Mouse (Mus musculus) hindbrain, embryonic 10.5 days (tissue): ENCODE measurements around the gene Akr1b7. TPM values are rescaled to one million over a fixed set of nuclear protein-coding genes. Genes with fewer than 3 reads are reported as not detected.
"Not testable (repeated sequence)": the region's sequence is repeated elsewhere in the genome, so short reads cannot be mapped to it uniquely, and the experiment has no call there.

Source experiments
- DNase-seq: peaks from one replicate; pipeline ENCODE4 v3.0.0-alpha.2; 2017; ENCODE audit warnings: low spot score
- H3K27ac ChIP-seq: fragments of 300-500 bp; sonication (generic); 2 replicates; pipeline ENCODE4 v1.5.1; 2016; ENCODE audit warnings: mild to moderate bottlenecking, moderate library complexity
- H3K27me3 ChIP-seq: fragments of 300-500 bp; sonication (generic); 2 replicates; pipeline ENCODE4 v1.6.1; 2016; ENCODE audit warnings: mild to moderate bottlenecking; ENCODE audit not compliant: poor library complexity, insufficient read depth, severe bottlenecking
- H3K36me3 ChIP-seq: fragments of 300-500 bp; sonication (generic); 2 replicates; pipeline ENCODE4 v1.6.1; 2016; ENCODE audit warnings: mild to moderate bottlenecking, moderate library complexity
- H3K4me1 ChIP-seq: fragments of 300-500 bp; sonication (generic); replicated peaks from 2 replicates; pipeline ENCODE4 v1.6.1; 2016; ENCODE audit warnings: mild to moderate bottlenecking
- H3K4me3 ChIP-seq: fragments of 300-500 bp; sonication (generic); 2 replicates; pipeline ENCODE4 v1.5.1; 2016; ENCODE audit warnings: mild to moderate bottlenecking, moderate library complexity
- H3K9me3 ChIP-seq: fragments of 300-500 bp; sonication (generic); 2 replicates; pipeline ENCODE4 v1.6.1; 2016; ENCODE audit warnings: mild to moderate bottlenecking, moderate library complexity
- WGBS: fragments of 180-500 bp; shearing (Covaris S2); methylation state at CpG from one replicate; pipeline ENCODE4 v1.1.7; 2016; 5-methylcytosine and 5-hydroxymethylcytosine counted together
- polyA plus RNA-seq: library from polyadenylated mRNA; unstranded; fragments of >200 nt; fragmentation: Nextera tagmentation; extraction: Ambion mirVana; gene quantifications from 2 replicates; pipeline ENCODE4 v1.2.1, GENCODE M21; 2016

The Akr1b7 gene
- not detected in 2 replicates for polyA plus RNA-seq

DNA sequence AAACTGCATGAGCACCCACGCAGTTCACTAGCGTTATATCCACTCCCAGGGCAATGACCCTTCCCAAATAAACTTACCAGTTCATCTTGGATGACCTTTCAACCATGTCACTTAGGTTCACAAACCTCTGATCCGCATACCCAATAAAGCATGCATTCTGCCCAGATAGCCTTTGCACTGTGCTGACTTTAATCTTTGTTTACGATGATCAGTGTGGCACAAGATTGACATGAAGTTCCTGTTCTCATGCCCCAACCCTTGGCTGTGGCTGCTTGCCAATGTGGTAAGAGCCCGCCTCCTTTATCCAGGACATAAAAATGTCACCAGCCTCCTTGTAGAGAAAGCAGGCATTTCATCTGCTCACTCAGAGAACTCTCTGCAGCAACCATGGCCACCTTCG lies at the start of gene Akr1b7:
Gene Akr1b7 (plus strand): TSS at position 312 of the 400 bp plus-strand sequence.
- Histone ChIP-seq H3K27ac (no peak within 1 kb of the TSS), H3K4me3 (no peak within 1 kb of the TSS), H3K27me3 (no peaks in the 10 kb centered on the region), H3K4me1 (no peaks in the 10 kb centered on the region), H3K36me3 (no peaks in the 10 kb centered on the region), H3K9me3 (no peaks in the 10 kb centered on the region)
- WGBS: 87% methylated on average over 6 of the region's 6 CpGs
- no peak for DNase-seq

DNA sequence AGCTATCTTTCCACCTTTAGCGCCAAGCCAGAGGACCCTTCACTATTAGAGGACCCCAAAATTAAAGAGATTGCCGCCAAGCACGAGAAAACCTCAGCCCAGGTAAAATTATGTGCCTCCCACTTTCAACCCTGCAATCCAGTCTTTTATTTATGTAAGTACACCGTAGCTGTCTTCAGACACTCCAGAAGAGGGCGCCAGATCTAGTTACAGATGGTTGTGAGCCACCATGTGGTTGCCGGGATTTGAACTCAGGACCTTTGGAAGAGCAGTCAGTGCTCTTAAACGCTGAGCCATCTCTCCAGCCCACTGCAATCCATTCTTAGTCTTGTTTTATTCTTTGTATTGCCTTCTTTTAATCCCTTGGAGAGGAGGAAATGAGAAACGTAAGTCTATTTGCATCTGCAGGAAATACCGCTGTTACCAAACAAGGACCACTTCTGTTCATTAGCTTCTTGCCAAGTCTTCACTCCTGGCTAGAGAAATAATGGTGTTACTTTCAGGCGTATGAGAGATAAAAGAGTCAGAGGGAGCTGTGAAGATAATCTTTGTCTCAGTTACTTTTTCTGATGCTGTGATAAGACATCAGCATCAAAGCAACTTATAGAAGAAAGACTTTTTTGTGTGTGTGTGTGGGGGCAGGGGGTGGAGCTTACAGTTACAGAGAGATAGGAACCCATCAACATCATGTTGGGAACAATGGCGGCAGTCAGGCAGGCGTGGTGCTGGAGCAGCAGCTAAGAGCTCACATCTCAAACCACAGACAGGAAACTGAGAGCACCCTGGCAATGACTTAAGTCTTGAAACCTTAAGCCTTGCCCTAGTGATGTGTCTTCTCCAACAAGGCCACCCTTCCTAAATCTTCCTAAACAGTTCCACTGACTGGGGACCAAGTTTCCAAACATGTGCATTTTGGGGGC lies 47.7 kb upstream of the Akr1b7 start:
- Histone ChIP-seq H3K4me3 (no peak overlapping the region), H3K4me1 (peaks cover 10% of the 10 kb centered on the region), H3K9me3 (no peaks in the 10 kb centered on the region), H3K36me3 (peaks cover 13% of the 10 kb centered on the region), H3K27ac (no peak overlapping the region), H3K27me3 (no peaks in the 10 kb centered on the region)
- WGBS: 89% methylated on average over 12 of the region's 12 CpGs
- no peak for DNase-seq

DNA sequence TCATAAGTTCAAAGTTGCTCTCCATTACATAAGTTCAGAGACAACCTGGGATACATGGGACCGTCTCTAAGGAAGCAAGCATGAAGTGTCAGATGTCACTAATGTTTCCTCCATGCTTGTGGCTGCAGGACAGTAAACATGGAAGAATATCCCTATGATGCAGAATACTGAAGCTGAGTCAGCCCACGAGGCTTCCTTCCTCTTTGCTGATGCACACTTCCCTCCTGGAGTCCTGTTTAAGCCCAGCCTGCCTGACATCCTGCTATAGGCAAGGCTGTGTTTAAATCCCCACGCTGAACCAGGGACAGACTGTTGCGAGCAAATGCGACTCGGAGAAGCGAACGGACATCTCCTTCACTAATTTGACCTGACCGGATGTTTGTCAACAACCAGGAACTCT lies 44.1 kb upstream of the Akr1b7 start:
- Histone ChIP-seq H3K4me1 (peaks cover 10% of the 10 kb centered on the region), H3K27ac (no peak overlapping the region), H3K36me3 (peaks cover 13% of the 10 kb centered on the region), H3K9me3 (no peaks in the 10 kb centered on the region), H3K4me3 (no peak overlapping the region), H3K27me3 (no peaks in the 10 kb centered on the region)
- DNase-seq: no peak
- 82% methylated on average over 9 of the region's 9 CpGs for WGBS

DNA sequence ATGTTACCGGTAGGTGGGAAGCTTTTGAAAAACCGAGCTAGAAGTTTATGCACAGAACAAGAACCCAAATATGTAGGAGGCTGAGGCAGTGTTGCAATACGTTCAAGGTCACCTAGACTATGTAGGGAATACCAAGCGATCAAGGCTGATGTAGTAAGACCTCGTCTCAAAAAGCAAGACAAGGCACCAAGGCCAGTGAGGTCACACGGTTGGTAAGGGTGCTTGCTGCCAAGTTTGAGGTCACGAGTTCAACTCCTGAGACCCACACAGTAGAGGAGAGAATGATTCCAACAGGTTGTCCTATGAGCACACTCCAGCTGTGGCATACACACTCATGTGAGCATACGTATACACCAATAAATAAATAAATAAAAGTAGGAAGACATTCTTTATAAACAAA lies 42.1 kb upstream of the Akr1b7 start:
- WGBS: 81% methylated on average over 8 of the region's 8 CpGs
- Histone ChIP-seq H3K36me3 (no peaks in the 10 kb centered on the region; the same call in 1 of the 2 replicates), H3K27ac (no peak overlapping the region), H3K9me3 (no peaks in the 10 kb centered on the region), H3K4me3 (no peak overlapping the region), H3K27me3 (no peaks in the 10 kb centered on the region), H3K4me1 (peaks cover 10% of the 10 kb centered on the region)
- no peak for DNase-seq

DNA sequence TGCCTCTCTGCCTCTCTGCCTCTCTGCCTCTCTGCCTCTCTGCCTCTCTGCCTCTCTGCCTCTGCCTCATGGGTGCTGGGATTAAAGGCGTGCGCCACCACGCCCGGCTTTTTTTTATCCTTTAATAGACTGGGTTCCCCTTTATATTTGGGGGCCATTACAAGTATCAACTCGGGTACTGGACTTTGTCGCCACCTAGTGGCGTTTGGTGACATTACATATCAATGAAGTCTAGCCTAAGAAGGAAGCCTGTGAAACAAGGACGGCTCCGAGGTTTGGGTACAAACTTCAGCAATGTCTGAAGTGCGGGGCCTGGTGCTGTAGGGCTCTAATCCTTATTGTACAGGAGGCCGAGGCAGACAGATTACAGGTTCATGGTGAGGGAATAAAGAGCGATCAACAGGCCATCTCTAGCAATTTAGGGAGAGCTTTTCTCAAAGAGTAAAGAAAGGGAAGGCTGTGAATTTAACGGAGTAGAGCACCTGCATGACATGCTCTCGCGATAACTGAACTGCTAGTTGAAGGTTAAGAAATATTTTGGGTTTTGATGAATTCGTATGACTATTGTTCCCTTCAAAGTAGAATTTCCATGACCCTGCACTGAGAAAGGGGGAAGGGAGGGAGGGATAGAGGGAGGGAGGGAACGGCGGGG lies 40.3 kb upstream of the Akr1b7 start:
- Histone ChIP-seq H3K4me3 (0 out of 2 replicates have a peak overlapping the region, but pooled peaks have one; percentile 18), H3K36me3 (no peaks in the 10 kb centered on the region), H3K4me1 (peaks cover 10% of the 10 kb centered on the region), H3K27ac (peak overlapping the region; percentile 62; the same call in 1 of the 2 replicates), H3K9me3 (no peaks in the 10 kb centered on the region), H3K27me3 (no peaks in the 10 kb centered on the region)
- peak; percentile 69 for DNase-seq
- 27% methylated on average over 18 of the region's 18 CpGs for WGBS

DNA sequence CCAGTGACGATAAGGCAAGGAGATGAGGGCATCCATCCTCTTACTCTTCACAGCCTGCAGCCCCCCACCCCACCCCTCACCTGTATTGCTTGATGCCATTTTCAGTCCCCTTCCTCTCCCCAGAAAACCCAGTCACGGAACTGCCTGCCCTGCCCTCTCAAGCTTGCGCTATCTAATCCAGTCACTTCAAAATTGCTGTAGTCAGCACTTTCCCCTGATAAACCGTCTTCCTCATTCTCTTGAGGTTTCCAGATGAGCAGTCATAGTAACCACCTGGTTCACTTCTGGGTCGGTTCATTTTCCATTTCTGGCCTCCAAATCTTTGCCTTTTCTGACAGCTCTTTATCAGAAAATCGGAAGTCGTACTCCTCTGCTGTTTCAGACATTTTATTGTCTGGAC lies 38.3 kb upstream of the Akr1b7 start:
- Histone ChIP-seq H3K4me3 (no peak overlapping the region), H3K4me1 (peaks cover 6% of the 10 kb centered on the region), H3K36me3 (no peaks in the 10 kb centered on the region), H3K27ac (no peak overlapping the region), H3K9me3 (no peaks in the 10 kb centered on the region), H3K27me3 (no peaks in the 10 kb centered on the region)
- 83% methylated on average over 7 of the region's 7 CpGs for WGBS
- no peak for DNase-seq

DNA sequence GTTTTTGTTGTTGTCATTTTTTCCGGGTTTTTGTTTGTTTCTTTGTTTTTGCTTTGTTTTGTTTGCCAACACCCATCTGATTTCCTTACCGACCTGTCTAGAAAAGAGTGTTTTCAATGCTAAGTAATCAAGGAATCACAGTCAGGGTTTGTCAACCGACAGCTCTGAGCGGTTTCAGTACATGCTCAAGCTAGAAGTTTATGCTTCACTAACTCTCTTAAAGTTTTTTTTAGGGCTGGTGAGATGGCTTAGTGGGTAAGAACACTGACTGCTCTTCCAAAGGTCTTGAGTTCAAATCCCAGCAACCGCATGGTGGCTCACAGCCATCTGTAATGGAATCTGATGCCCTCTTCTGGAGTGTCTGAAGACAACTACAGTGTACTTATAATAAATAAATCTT lies 36.2 kb upstream of the Akr1b7 start:
- H3K36me3 ChIP-seq, H3K9me3 ChIP-seq, H3K4me3 ChIP-seq, H3K27me3 ChIP-seq, DNase-seq, H3K4me1 ChIP-seq, H3K27ac ChIP-seq: not testable (repeated sequence)
- WGBS: 78% methylated on average over 5 of the region's 5 CpGs

DNA sequence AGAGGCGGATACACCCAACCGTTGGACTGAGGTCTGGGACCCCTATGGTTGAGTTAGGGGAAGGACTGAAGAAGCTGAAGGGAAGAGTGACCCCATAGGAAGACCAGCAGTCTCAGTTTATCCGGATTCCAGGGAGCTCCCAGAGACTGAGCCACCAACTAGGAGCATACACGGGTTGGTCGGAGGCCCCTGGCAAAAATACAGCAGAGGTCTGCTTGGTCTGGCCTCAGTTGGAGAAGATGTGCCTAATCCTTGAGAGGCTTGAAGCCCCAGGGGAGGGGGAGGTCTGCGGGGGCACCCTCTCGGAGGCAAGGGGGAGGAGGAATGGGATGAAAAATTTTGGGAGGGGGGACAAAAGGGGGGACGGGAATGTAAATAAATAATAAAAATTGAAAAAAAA lies 28.7 kb upstream of the Akr1b7 start:
- Histone ChIP-seq H3K36me3 (peaks cover 2% of the 10 kb centered on the region; the same call in 1 of the 2 replicates), H3K4me3 (no peak overlapping the region), H3K27me3 (no peaks in the 10 kb centered on the region), H3K9me3 (no peaks in the 10 kb centered on the region), H3K27ac (no peak overlapping the region), H3K4me1 (peaks cover 24% of the 10 kb centered on the region; the same call in 1 of the 2 replicates)
- WGBS: 47% methylated on average over 8 of the region's 8 CpGs
- DNase-seq: no peak

DNA sequence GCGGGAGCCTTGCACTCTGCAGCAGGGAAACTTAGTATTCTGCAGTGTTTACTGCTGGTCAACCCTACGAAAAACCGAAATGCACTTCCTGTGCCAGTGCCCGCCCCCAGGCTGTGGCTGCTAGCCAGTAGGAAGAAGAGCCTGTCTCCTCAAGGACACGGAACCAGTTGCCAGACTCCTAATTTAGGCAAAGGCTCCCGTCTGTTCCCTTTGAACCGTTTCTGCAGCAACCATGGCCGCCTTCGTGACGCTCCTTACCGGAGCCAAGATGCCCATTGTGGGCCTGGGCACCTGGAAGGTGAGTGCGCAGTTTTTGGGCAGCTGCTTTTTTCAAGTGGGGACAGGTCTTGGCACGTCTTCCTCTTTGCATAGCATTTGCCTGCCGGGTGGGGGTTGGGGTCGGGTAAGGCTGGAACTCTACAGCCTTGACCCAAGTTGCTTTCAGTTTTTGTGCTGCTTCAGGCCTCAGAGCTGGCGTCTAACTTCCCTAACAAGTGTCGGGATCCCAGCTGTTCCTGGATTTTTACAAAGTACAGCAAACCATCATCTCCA lies 27.9 kb upstream of the Akr1b7 start, which contains the start of gene Akr1b10:
Gene Akr1b10 (plus strand): TSS at position 109 of the 552 bp plus-strand sequence.
- Histone ChIP-seq H3K4me1 (peaks cover 24% of the 10 kb centered on the region; the same call in 1 of the 2 replicates), H3K4me3 (peak within 1 kb of the TSS; percentile 65), H3K36me3 (peaks cover 10% of the 10 kb centered on the region; the same call in 1 of the 2 replicates), H3K9me3 (no peaks in the 10 kb centered on the region), H3K27me3 (no peaks in the 10 kb centered on the region), H3K27ac (peak within 1 kb of the TSS; percentile 83)
- peak; percentile 68 for DNase-seq
- 1% methylated on average over 17 of the region's 17 CpGs for WGBS

DNA sequence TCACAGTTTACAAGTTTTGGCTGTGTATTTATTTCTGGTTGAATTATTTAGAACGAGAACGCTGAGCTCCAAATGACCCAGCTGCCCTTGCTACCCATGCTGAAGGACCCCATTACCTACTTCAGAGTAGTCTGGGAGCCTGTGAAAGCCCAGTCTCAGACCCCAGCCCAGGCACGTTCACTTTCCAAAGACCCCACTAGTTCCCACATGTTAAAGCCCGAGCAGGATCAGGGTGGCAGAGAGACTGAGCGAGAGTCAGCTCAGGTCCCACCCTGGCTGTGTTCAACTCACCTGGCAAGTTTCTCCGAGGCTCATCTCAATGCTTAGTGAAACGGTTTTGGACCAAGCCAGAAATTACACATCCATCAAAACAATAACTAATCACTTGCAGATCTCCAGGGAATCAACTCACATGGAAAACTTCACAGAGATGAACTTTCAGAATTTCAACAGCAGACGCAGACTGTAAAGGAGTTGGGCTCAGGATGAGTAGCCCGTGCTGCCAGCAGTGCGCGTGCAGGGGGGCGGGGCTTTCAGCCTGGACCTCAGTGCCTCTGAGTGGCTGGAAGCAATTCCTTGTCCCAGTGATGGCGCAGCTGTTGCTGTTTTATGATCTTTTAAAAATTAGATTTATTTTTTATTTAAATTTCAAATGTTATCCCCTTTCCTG lies 27.3 kb upstream of the Akr1b7 start:
- 4% methylated on average over 13 of the region's 13 CpGs for WGBS
- H3K36me3 ChIP-seq: peaks cover 14% of the 10 kb centered on the region; the same call in 1 of the 2 replicates
- H3K4me3 ChIP-seq: peak overlapping the region; percentile 65
- peaks cover 24% of the 10 kb centered on the region; the same call in 1 of the 2 replicates for H3K4me1 ChIP-seq
- no peaks in the 10 kb centered on the region for H3K9me3 ChIP-seq
- H3K27me3 ChIP-seq: no peaks in the 10 kb centered on the region
- H3K27ac ChIP-seq: peak overlapping the region; percentile 83; the same call in 1 of the 2 replicates
- DNase-seq: peak; percentile 33

DNA sequence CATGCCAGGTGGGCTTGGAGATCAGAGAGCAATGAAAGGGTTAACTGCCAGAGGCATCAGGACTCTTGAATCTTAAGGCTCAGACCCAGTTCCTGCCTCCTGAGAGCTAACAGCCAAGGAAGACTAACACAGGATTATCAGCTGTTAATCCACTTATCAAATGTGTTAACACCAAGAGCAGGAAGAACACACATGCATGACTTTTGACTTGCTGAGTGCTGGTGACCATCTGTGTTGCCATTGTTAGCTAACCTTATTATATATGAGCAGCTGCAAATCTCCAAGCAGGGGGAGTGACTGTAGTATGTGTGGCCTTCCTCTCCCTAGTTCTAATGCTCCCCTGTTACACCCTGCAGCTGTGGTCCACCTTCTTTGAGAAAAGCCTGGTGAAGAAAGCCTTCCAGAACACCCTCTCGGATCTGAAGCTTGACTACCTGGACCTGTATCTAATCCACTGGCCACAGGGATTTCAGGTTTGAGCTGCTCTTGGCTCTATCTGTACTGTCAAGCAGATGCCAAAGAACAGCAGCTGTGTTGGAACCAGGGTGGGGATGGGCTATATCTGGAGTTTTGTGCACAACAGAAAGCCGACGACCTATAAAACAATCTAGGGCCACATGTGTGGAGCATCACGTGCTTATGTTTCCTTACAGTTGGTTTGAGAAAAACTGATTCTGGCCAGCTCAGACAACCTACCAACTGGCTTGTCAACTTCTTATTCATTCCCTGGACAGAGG lies 23.5 kb upstream of the Akr1b7 start:
- Histone ChIP-seq H3K27me3 (no peaks in the 10 kb centered on the region), H3K9me3 (peaks cover 7% of the 10 kb centered on the region), H3K27ac (no peak overlapping the region), H3K4me1 (peaks cover 20% of the 10 kb centered on the region; the same call in 1 of the 2 replicates), H3K36me3 (peaks cover 43% of the 10 kb centered on the region), H3K4me3 (no peak overlapping the region)
- 88% methylated on average over 4 of the region's 4 CpGs for whole genome bisulfite sequencing
- DNase-seq: no peak

DNA sequence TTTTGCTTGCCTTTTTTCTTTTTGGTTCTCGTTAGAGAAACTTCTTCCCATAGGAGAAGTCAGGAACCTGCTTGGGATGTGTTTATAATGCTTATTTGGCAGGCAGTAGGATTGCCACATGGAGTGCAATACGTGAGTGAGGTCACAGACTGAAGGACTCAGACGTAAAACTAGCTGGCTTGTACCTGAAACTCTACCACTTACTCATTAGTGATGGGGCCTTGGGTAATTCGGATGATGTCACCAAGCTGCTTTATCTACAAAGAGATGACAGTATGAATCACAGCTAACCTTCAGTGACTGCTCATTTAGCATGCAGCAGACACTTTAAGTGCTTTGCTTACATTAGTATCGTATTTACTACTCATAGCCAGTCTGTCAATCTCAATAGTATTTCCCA lies 16.2 kb upstream of the Akr1b7 start:
- no peak for DNase-seq
- H3K4me1 ChIP-seq: no peaks in the 10 kb centered on the region
- WGBS: 86% methylated on average over 5 of the region's 5 CpGs
- H3K36me3 ChIP-seq: peaks cover 41% of the 10 kb centered on the region
- no peaks in the 10 kb centered on the region for H3K27me3 ChIP-seq
- H3K4me3 ChIP-seq: no peak overlapping the region
- no peak overlapping the region for H3K27ac ChIP-seq
- peaks cover 3% of the 10 kb centered on the region for H3K9me3 ChIP-seq
